Mouse (Mus musculus) urinary bladder, postnatal 10 days (tissue): Measurements from ENCODE around the gene Pdgfd.

Source experiments
- DNase-seq: peaks from one replicate; pipeline ENCODE4 v3.0.0; 2022; ENCODE audit warnings: low spot score

Pdgfd gene

DNA sequence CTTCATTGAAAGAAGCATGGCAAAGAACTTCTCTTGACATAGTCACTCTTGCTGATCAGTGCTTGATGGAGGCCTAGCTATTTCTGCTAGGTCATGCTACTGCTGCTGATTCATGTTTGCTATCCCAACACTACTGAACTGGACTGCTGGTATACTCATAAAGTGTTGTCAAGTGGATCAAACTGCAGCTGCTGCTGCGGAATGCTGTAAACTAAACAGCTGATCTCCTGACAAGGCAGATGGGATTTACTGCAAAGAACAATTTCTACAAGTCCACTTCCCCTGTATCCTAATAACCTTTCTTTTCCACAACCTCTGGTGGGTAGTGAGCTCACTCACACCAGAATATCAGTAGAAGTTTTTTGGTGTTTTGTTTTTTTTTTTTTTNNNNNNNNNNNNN, 148.7 kb downstream of the Pdgfd start:
- no peak for DNase-seq

DNA sequence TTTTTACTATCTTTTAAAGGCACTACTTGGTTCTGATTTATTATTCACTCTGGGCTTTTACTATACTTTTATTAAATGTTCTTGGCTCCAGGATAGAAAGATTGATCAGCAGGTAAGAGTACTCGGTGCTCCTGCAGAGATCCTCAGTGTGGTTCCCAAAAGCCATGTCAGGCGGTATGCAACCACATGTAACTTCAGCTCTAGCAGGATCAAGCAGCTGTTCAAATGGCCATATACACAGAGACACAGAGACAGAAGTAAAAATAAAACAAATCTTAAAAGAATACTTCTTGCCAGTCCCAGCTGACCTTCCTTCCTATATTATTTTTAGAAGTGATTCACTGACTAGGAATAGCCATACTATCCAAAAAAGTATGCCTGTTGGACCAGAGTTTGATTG, 157.0 kb downstream of the Pdgfd start:
- DNase-seq: no peak

DNA sequence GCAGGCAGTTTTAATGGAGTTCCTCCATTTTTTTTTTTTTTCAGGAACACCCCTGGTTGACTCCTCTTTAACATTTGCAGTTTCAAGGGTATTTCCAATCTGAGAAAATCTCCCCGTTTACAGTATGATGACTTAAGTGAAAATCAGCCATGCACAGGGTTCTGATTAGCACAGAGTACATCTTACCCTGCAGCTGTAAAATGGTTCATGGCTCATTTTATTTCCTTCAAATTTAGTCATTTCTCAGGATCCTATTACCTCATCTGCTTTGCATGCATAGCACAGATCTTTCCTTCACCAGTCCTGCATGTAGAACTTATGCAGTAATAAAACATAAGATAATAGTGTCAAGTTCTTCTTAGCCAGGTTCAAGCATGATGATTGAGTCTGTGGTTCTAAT, 165.1 kb downstream of the Pdgfd start:
- no peak for DNase-seq

DNA sequence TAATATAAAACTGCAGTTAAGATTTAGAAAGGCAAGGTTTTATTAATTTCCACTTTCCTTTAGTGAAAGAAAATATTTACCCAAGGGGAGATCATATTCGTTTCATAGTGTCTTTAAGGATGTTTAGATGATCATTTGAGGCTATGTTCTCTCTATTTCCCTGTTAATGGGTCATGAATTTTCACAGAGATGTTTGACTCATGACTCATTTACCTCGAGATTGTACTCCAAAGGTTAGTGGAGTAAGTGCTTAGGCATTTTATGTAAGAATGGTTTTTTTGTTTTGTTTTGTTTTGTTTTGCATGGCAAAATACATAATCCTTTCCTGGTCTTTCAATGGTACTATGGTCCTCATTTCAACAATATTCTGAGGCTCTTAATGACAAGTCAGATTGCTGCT, 167.9 kb downstream of the Pdgfd start:
- no peak for DNase-seq

DNA sequence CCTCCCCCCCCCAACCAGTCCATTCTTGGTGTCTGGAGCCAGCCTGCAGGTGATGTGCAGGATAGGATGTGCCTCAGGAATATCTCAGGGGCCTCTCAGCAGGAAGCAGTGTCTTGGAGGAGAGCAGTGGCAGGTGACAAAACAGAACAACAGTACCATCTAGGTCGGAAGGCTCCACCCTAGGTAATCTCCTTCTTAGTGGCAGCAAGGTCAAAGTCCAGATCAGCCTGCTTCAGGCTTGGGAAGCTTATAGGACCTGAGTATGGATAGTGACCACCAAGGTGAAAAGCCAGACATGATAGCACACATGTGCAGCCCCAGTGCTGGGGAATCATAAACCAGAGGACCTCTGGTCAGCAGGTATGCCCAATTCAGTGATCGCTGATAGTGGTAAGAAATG, 169.5 kb downstream of the Pdgfd start:
- no peak for DNase-seq

DNA sequence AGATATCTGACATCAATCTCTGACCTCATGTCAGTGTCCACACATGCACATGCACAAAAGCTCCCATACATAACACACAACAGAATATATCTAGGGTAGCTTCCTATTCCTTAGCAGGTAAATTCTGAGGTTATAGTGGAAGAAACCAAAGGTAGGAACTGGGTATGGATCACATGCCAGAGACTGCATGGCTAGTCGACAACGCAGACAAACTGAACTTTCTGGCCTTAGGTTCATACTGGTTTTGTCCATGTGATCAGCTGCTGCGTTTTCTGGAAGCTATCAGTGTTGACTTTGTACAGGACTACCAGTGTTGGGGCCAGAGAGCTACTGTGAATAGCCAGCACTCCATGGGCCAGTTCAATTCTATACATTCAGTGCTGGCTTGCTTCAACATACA, 170.0 kb downstream of the Pdgfd start:
- no peak for DNase-seq

DNA sequence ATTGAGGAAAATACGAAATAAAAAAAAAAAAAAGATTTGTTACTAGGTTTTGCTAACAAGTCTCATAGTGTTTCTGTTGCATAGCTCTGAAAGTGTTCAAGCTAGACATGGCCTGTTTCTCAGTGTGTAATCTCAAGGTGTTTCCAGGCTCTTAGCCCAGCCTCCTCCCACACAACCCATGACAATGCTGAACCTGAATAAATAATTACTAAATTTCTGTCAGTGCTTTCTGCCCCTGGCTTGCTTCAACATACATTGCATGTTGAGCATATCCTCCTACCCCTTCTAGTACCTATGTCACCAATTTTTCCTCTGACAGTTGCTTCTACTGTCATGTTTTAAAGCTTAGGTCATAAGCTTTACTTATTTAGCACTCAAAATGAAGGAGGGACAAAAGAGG, 171.0 kb downstream of the Pdgfd start:
- no peak for DNase-seq

DNA sequence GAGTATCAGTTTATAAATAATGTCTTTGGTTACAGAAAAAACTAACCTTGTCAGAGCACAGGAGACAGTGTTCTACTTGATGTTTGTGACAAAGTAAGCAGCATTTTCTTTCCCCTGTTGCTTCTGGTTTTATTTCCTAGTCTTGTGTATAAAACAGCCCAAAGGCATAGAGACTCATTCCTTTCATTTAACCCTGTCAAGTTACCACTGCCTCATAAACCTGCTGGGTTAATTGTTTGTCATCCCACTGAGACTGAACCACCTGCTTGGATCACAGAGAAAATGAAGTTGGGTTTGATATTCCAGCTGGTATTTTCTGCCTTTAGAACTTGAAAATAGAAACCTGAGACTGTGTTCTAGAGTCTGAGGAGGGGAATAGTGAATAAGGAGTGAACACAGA, 172.4 kb downstream of the Pdgfd start:
- no peak for DNase-seq

DNA sequence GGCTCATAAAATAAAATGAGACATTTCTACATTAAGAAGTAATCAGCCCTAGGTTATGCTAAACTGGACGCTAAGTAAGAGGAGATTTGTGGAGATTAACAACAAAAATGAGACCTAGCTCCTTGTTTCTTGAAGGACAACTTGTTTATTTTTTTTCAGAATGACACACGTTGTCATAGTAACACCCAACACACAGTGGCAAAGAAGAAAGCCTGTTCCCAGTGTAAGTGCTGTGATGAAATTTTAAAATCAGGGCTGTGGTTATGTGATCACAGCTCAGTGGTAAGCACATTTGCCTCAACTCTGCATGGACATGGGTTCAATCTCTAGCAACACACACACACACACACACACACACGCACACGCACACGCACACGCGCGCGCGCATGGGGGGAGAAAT, 174.5 kb downstream of the Pdgfd start:
- no peak for DNase-seq

DNA sequence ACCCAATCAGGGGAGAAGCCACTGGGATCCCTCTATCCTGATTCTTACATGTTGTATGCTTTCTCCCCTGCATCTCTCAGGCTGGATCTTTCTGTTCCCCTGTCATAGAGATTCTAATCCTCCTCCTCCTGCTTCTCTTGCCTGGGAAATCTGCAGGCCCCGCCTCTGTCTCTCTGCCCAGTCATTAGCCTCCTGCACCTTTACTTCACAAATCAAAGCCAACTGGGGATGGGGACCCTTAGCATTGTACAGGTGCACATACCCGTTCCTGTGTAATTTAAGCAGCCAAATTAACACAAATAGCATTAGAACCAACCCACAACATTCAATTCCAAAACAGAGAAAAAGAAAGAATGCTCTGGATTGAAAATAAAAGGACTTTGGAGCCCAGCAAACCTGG, 176.1 kb downstream of the Pdgfd start:
- DNase-seq: no peak

DNA sequence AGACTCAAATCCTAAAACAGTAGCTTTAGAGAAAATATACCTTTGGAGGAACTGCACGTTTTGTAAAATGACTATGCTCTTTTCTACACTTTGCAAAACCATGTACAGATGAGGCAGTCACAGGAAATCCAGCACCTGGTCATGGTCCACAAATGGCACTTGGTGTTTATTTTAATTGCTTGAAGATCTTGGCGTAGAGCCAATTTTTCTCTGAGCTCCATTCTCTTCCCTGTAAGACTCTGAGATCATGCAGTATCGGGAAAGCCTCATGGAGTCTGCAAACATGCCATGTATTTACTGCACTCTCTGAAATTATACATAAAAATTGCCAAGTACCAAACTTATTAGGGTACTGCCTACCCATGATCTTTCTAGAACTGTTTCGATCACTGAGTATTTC, 176.5 kb downstream of the Pdgfd start:
- DNase-seq: no peak

DNA sequence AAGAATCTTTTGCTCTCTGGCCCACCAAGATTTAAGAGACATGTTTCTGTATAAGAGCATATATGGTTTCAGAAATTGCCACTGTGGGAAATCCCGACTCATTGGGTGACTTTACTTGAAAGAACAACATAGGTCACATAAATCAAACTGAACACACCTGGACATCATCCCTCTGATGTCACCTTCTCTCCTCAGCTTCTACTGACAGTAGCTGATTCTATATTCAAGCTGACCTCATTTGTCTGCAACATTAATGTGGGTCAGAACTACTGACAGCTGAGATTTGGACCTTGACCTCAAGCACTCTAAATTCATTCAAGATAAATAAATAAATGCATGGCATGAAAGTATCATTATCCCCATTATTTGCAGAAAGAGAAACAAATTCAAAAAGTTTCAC, 177.0 kb downstream of the Pdgfd start:
- no peak for DNase-seq

DNA sequence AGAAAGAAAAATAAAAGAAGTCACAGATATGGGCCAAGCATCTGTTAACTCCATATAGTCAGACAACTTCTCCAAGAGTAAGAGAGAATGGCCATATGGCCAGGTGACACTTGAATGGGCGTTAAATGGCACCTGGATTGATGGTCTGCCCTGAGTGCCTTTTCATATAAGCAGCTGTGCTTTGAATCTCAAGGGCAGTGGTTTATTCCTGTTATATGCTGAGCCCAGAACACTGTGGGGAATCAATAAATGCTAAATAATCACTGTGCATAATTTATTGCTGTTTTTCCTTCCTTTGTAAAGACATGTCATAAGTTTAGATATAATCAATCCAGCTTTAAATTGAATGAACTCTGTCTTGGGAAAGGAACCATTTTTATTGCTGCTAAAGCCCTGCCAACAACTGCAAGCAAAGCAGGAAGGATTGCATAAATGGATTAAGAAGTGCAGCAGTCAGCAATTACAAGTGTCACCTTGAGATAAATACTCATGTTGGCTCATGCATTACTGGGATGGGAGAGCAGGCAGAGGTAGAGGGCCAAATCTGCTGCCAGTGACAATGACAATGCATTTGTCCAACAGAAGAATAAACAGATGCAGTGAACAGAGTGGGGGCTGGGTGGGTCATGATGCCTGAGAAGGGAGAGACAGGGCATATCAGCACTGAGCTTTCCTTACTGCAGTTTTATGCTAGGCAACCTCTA, 185.0 kb downstream of the Pdgfd start:
- no peak for DNase-seq

DNA sequence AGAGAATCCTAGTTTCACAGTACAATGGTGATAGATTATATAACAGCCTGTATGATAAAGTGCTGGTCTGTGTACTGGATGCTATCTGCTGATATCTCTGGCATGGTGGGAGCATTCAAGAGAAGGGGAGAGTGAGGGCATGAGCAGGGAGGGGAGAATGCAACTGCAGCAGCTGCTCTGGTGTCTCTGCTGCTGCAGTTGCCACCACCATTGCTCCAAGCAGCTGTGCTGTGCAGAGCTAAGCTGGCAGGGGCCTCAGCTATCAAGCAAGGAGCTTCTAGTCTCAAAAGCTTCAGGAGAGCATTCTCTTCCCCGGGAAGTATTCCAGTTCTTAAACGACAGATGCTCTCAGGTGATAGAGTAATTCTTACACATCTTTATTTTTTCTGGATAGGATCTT, 192.4 kb downstream of the Pdgfd start:
- no peak for DNase-seq

DNA sequence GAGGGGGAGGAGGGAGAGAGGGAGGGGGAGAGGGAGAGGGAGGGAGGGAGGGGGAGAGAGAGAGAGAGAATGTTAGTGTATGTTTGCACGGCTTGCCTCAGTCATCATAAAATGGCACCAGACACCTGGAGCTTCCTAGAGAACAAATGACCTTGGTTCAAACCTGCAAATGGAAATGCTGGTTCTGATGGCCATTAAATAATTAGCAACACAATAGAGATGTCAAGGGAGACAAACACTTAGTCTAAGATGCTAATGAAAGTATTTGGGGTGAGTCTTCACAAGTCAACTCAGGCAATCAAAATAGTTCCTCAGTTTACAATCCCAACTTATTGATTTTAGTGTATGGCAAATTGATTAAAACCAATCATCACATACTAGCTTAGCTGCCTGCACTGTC, 198.2 kb downstream of the Pdgfd start:
- DNase-seq: no peak

DNA sequence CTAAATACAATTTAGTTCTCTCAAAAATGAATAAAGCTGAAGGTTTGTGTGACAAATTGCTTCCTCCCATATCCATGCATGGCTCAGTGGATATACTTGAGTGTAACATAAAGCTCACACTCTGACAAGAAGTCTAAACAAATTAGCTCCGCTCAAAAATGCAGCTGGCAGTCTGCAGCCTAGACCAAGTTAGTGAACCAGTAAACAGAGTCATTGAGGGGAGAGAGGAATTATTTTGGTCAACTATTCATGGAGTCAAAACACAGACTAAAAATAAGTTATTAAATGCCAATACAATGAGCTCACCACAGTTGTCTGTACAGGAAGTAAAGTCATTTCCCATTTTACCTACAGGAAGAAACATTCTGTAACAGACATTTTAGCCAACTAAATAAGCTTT, 233.4 kb downstream of the Pdgfd start:
- no peak for DNase-seq

DNA sequence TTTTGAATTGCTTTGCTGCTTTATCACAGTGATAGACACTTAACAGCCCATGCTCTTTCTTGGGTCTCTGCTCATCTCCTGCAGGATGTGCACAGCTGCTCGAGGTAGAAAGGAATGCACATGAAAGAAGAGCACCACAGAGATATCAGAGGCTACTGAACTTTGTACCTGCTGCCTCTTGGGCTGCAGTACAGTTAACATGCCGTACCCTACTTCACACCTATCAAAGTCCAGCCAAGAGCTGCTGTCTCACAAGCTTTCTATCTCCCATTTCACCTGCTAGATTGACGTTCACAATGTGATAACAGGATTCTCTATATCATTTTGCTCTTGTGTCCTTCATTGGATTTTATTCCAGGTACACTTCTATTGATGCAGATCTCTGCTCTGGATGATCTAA, 238.2 kb downstream of the Pdgfd start:
- DNase-seq: no peak

DNA sequence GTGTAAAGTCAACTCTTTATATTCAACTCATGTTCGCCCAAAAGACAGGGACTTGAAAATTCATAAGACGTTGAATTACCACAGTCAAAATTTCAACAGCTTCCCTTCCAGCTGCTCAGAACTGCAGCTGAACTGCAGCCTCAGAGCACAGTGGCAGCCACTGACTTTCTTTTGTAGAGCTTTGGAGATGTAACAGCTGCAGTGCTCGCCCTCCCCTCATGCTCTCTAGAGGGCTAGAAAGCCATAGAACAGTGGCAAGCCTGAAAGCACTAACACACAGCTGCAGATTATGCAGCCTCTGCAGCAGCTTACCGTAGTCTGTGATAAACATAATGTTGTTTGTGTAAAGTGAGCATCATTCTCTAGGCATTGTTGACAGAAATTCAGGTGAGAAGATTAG, 239.6 kb downstream of the Pdgfd start:
- DNase-seq: no peak

DNA sequence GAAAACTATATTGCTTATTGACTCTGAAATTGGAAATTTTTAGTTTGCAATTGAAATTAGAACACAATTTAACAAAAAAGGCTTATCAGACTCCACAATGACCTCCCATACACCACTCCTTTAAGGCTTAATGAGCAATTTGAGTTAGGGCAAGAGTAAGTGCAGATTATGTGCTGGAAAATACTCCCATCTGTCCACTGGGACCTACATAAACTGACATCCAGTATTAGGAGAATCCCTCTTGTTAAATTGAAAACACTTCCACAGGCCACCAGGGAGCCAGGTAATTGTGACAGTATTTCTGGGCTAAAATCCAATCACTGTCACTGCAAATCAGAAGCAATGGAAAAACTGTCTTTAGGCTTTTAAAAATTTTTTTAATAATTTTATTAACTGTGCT, 256.2 kb downstream of the Pdgfd start:
- DNase-seq: no peak
